Mouse (Mus musculus) G1E (cell line): ENCODE measurements around the gene Hsdl1.

Source experiments
- CTCF ChIP-seq: IDR thresholded peaks from 2 replicates; pipeline ENCODE4 v1.5.1; 2012; ENCODE audit warnings: low read depth, low read length, inconsistent platforms, mixed read lengths
- GATA2 ChIP-seq: IDR thresholded peaks from 2 replicates; pipeline ENCODE4 v1.6.1; 2012; ENCODE audit warnings: low read depth, low read length, inconsistent platforms, borderline replicate concordance

DNA sequence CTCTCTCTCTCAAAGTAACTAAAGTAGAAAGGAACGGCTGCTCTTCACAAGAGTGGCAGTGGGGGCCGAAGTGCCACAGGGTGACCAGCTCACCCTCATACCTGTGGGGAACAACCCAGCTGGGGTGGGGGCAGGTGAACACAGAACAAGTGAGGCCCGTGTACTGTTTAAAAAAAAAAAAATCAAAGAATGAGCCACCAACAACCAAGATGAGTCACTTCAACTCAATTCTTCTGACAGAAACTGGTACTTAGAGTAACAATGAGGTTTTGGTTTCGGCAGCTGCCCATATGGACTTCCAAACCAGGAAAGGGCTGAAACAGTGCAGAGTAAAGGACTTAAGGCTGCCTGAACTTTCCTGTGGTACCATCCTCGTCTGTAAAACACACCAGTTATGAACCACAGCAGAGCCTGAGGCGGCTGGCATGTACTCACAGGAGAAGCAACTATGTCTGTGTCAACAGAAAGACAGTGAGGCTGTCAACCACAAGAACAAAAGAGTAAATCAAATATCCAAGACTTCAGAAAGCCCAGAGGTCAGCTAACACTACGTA is 26.3 kb downstream of the Hsdl1 start:
- TF ChIP-seq CTCF (no peak), GATA2 (no peak)
